Mouse (Mus musculus): ENCODE results near the gene Tmem140.
A peak's percentile ranks its signal among the peaks of the same experiment; 100 is the strongest.

The Tmem140 gene

GRCm38 (mm10) chr6:34907696-34908260 is 44.8 kb downstream of the Tmem140 start:
- no peak for DNase-seq (ENCODE audit: low spot score)

- no peak for DNase-seq (ENCODE audit: low spot score)
These were observed 46.8 kb downstream of the Tmem140 start for GRCm38 (mm10) chr6:34909631-34910345.

DNA sequence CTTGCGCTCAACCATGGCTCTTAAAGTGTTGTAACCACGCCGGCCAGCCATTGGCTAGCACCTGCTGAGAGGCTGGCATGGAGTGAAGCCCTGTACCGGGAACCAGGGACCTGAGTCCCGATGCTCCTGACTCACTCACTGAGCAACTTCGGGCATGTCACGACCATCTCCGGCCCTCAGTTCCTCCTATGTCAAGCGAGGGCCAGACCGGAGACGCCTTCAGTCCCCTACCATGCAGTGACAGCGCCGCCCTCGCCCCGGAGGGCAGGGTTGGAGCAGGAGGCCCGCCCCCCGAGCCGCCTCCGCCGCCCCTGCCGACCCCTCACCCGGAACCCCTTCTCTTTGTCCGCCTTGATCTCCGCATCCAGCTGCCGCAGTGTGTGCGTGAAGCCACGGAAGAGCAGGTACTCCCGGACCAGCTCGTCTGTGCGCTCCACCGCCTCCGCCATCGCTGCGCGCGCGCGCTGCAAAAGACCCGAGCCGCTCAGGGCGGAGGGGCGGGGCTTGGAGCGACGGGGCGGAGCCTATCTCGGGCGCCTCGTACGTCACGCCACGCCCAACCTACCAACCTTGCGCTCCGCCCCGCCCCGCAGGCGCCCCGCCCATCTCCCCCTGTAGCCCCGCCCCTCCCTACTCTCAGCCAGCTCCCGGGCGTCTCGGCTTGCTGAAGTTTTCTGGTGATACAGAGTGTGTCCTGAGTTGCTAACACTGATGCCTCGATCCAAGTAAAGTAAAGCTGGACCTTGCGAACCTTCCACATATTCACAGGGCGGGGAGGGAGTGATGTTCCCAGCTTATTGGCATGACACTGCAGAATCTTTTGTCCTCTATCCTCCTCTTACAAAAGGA is 47.6 kb downstream of the Tmem140 start, which contains the start of gene Wdr91:
Gene Wdr91, minus strand, starts transcription at position 506 of the 849 bp plus-strand sequence.
- DNase-seq (ENCODE audit: low spot score) = peak; percentile 99

DNA sequence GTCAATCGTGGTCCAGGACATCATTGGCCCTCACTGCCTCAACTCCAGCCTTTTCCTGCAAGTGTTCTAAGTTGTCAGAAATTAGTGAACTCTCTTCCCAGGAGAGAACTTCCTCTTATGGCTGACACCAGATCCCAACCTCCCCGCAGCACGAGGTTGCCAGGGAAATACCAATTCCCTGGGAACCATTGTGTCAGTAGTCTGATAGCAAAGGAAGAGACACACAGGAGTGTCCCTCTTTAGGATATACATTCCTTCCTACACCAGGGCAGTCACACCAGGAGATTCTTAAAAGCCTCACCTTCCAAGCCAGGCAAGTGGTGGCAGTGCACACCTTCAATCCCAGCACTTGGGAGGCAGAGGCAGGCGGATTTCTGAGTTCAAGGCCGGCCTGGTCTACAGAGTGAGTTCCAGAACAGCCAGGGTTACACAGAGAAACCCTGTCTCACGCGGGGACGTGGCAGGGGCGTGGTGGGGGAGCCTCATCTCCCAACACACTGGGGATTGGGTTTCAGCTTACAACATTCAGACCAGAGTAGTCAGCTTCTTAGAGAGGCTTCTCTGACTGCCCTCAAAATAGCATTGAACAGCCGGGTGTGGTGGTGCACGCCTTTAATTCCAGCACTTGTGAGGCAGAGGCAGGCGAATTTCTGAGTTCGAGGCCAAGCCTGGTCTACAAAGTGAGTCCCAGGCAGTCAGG is 50.5 kb downstream of the Tmem140 start:
- DNase-seq (ENCODE audit: low spot score) = no peak

GRCm38 (mm10) chr6:34914462-34914861 is 51.5 kb downstream of the Tmem140 start:
- no peak for DNase-seq (ENCODE audit: low spot score)

DNA sequence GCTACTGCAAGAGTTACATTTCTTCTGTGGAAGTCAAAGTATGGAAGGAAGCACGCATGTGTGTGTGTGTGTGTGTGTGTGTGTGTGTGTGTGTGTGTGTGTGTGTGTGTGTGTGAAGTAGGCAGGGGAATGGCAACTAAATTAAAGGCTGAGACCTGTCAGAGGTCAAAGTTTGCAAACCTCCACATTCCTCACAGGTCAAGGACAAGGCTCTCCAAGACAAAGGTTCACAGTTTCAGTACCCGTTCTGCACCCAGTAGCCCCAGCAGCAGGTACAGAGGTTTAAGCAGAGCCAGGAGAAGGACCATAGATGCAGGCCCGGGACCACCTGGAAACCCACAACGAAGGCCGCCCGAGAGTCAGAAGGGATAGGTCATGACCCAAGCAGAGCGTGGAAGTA is 56.2 kb downstream of the Tmem140 start:
- no peak for DNase-seq (ENCODE audit: low spot score)

GRCm38 (mm10) chr6:34919956-34920355 is 57.0 kb downstream of the Tmem140 start, which contains the start of gene Stra8:
Stra8 (plus strand) TSS chr6:34920163.
- DNase-seq (ENCODE audit: low spot score) = no peak

DNA sequence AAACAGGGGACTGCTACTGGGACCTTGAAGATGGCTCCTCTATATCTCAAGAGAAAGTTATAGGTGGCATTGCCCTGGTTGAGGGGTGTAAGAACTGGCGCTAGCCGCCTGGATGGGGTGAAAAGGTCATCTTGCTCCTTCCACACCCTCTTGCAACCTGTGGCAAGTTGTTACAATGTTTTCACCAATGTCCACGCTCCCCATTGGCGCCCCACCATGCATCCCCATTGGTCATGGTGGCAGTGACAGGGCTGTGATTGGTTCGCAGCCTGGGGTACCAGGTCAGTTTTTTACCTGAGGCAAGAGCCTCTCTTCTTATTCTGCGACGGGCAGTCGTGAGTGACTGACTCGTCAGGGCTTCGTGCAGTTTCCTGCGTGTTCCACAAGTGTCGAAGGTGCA is 57.7 kb downstream of the Tmem140 start:
- DNase-seq (ENCODE audit: low spot score) = no peak

GRCm38 (mm10) chr6:34921941-34922340 is 59.0 kb downstream of the Tmem140 start:
- DNase-seq (ENCODE audit: low spot score) = no peak

Measured in testis, postnatal 10 days (tissue).